Mouse (Mus musculus) monocyte, adult 2 months (primary cell): ENCODE results near the gene Atxn10.
"Not testable (repeated sequence)": the region's sequence is repeated elsewhere in the genome, so short reads cannot be mapped to it uniquely, and the experiment has no call there.

Experiments used
- DNase-seq, 2 experiments: peaks; one replicate each; pipeline ENCODE4 v3.0.0; 2022; ENCODE audit warnings: low spot score in 2 of 2, low read depth in 1 of 2

Gene Atxn10

GRCm38 (mm10) chr15:85335671-85336300, at the start of gene Atxn10:
Atxn10 (plus strand) TSS chr15:85336245.
- no peak for DNase-seq

- no peak for DNase-seq
Observed at GRCm38 (mm10) chr15:85294632-85295031, 41.4 kb upstream of the Atxn10 start.

- DNase-seq: no peak
Observed at GRCm38 (mm10) chr15:85295544-85295943, 40.5 kb upstream of the Atxn10 start.

- no peak for DNase-seq
Observed at GRCm38 (mm10) chr15:85295977-85296376, 40.1 kb upstream of the Atxn10 start.

- no peak for DNase-seq
Observed at GRCm38 (mm10) chr15:85296538-85296937, 39.5 kb upstream of the Atxn10 start.

- no peak for DNase-seq
Observed at GRCm38 (mm10) chr15:85298167-85298781, 37.8 kb upstream of the Atxn10 start.

GRCm38 (mm10) chr15:85298946-85299345, 37.1 kb upstream of the Atxn10 start:
- DNase-seq: no peak

GRCm38 (mm10) chr15:85303241-85303640, 32.8 kb upstream of the Atxn10 start:
- DNase-seq: no peak

GRCm38 (mm10) chr15:85303976-85304375, 32.1 kb upstream of the Atxn10 start:
- DNase-seq: no peak

- no peak for DNase-seq
Observed at GRCm38 (mm10) chr15:85307061-85307660, 28.9 kb upstream of the Atxn10 start.

GRCm38 (mm10) chr15:85311058-85311657, 24.9 kb upstream of the Atxn10 start:
- no peak for DNase-seq

- DNase-seq: peak; percentile 12 to 30
Observed at GRCm38 (mm10) chr15:85315378-85316025, 20.5 kb upstream of the Atxn10 start.

- DNase-seq: no peak
Observed at GRCm38 (mm10) chr15:85316342-85317140, 19.5 kb upstream of the Atxn10 start.

GRCm38 (mm10) chr15:85319924-85320668, 15.9 kb upstream of the Atxn10 start:
- no peak for DNase-seq

GRCm38 (mm10) chr15:85323214-85323613, 12.8 kb upstream of the Atxn10 start:
- DNase-seq: no peak

GRCm38 (mm10) chr15:85324426-85324825, 11.6 kb upstream of the Atxn10 start:
- DNase-seq: no peak

GRCm38 (mm10) chr15:85327808-85328207, 8.2 kb upstream of the Atxn10 start:
- no peak for DNase-seq

- DNase-seq: not testable (repeated sequence)
Observed at GRCm38 (mm10) chr15:85328455-85328854, 7.6 kb upstream of the Atxn10 start.

GRCm38 (mm10) chr15:85329096-85329495, 6.9 kb upstream of the Atxn10 start:
- no peak for DNase-seq

- no peak for DNase-seq
Observed at GRCm38 (mm10) chr15:85330024-85330423, 6.0 kb upstream of the Atxn10 start.
